Mouse (Mus musculus) liver, embryonic 11.5 days (tissue): Measurements from ENCODE around the gene Sppl3. TPM values are rescaled to one million over a fixed set of nuclear protein-coding genes. Genes with fewer than 3 reads are reported as not detected.

Experiments
- ATAC-seq: fragments of 200-750 bp; cut with Nextera tagmentation; replicated peaks from 2 replicates; pipeline ENCODE4 v1.8.0; 2017; ENCODE audit warnings: moderate number of reproducible peaks, mild to moderate bottlenecking, moderate TSS enrichment, moderate library complexity; ENCODE audit not compliant: low FRiP score
- DNase-seq: peaks from one replicate; pipeline ENCODE4 v3.0.0-alpha.2; 2017; ENCODE audit warnings: low spot score
- H3K27ac ChIP-seq: fragments of 300-500 bp; sonication (generic); 2 replicates; pipeline ENCODE4 v1.5.1; 2014; ENCODE audit warnings: mild to moderate bottlenecking, low read depth, low read length, control low read depth
- H3K27me3 ChIP-seq: fragments of 300-500 bp; sonication (generic); replicated peaks from 2 replicates; pipeline ENCODE4 v1.6.1; 2014; ENCODE audit warnings: low read length, mixed read lengths; ENCODE audit not compliant: control insufficient read depth, insufficient read depth
- H3K36me3 ChIP-seq: fragments of 300-500 bp; sonication (generic); 2 replicates; pipeline ENCODE4 v1.6.1; 2014; ENCODE audit warnings: mild to moderate bottlenecking, low read length, moderate library complexity, mixed read lengths; ENCODE audit not compliant: control insufficient read depth, insufficient read depth
- H3K4me1 ChIP-seq: fragments of 300-500 bp; sonication (generic); replicated peaks from 2 replicates; pipeline ENCODE4 v1.6.1; 2014; ENCODE audit warnings: low read length, mixed read lengths; ENCODE audit not compliant: control insufficient read depth, insufficient read depth
- H3K4me2 ChIP-seq: fragments of 300-500 bp; sonication (generic); 2 replicates; pipeline ENCODE4 v1.6.1; 2014; ENCODE audit warnings: mild to moderate bottlenecking, control low read depth, moderate library complexity
- H3K4me3 ChIP-seq: fragments of 300-500 bp; sonication (generic); 2 replicates; pipeline ENCODE4 v1.5.1; 2014; ENCODE audit warnings: low read depth, low read length, control low read depth
- H3K9ac ChIP-seq: fragments of 300-500 bp; sonication (generic); 2 replicates; pipeline ENCODE4 v1.6.1; 2014; ENCODE audit warnings: low read depth, low read length, control low read depth
- H3K9me3 ChIP-seq: fragments of 300-500 bp; sonication (generic); 2 replicates; pipeline ENCODE4 v1.6.1; 2016; ENCODE audit warnings: low read length, inconsistent platforms, mixed read lengths; ENCODE audit not compliant: control insufficient read depth
- WGBS: fragments of 180-500 bp; shearing (Covaris S2); extraction: QIAGEN DNeasy Blood & Tissue Kit; methylation state at CpG from one replicate; pipeline ENCODE4 v1.1.7; 2014; 5-methylcytosine and 5-hydroxymethylcytosine counted together
- polyA plus RNA-seq: library from polyadenylated mRNA; unstranded; fragments of >200 nt; fragmentation: Nextera tagmentation; extraction: Ambion mirVana; gene quantifications from 2 replicates; pipeline ENCODE4 v1.2.1, GENCODE M21; 2014

Gene Sppl3
- polyA plus RNA-seq, 1 experiment from 2014 or later, result 17.6 TPM

DNA sequence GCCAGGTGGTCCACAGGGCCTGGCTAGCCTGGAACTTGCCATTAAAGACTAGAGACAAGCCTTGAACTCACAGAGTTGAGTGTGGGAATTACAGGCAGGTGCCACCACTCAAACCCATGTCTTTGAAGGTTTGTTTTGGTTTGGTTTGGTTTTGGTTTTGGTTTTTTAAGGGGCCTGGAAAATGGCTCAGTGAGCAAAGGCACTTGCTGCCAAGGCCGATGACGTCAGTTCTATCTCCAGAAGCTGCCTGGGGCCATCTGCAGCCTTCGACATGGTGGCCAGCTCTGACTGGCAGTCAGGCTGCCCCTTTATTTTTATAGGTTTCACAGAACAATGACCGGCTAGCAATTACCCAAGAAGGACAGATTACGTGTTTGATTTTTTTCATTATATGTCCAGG lies 110.0 kb downstream of the Sppl3 start:
- no peak overlapping the region for H3K4me3 ChIP-seq
- H3K4me1 ChIP-seq, result no peaks in the 10 kb centered on the region; the same call in 1 of the 2 replicates
- ATAC-seq (no peak), DNase-seq (no peak)
- H3K36me3 ChIP-seq, result peaks cover 15% of the 10 kb centered on the region
- no peak overlapping the region for H3K4me2 ChIP-seq
- 84% methylated on average over 5 of the region's 5 CpGs for WGBS
- no peaks in the 10 kb centered on the region for H3K9me3 ChIP-seq
- no peak overlapping the region for H3K9ac ChIP-seq
- H3K27me3 ChIP-seq, result no peaks in the 10 kb centered on the region
- no peak overlapping the region for H3K27ac ChIP-seq

DNA sequence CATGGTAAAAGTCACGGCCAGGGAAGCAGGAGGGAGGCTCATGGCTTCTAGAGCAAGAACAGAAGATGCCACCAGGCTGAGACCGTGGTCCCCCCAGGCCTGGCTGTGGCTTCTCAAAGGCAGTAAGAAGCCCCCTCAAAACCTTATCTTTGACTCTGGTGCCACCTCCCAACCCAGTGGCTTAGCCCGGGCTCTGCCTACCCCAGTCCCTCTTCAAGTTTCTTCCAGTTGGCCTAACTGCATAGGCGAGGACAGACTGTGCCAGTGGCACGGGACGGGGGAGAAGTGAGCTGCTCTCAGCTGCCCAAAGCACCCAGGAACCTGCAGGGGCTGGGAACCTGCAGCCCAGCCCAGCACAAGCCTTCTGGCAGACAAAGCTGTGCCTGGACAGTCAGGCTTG lies 113.8 kb downstream of the Sppl3 start:
- Histone ChIP-seq H3K4me1 (no peaks in the 10 kb centered on the region; the same call in 1 of the 2 replicates), H3K9ac (no peak overlapping the region), H3K27me3 (no peaks in the 10 kb centered on the region), H3K4me3 (no peak overlapping the region), H3K36me3 (peaks cover 22% of the 10 kb centered on the region), H3K9me3 (no peaks in the 10 kb centered on the region), H3K4me2 (no peak overlapping the region), H3K27ac (no peak overlapping the region)
- no peak for DNase-seq
- ATAC-seq, result no peak
- 87% methylated on average over 6 of the region's 6 CpGs for WGBS

DNA sequence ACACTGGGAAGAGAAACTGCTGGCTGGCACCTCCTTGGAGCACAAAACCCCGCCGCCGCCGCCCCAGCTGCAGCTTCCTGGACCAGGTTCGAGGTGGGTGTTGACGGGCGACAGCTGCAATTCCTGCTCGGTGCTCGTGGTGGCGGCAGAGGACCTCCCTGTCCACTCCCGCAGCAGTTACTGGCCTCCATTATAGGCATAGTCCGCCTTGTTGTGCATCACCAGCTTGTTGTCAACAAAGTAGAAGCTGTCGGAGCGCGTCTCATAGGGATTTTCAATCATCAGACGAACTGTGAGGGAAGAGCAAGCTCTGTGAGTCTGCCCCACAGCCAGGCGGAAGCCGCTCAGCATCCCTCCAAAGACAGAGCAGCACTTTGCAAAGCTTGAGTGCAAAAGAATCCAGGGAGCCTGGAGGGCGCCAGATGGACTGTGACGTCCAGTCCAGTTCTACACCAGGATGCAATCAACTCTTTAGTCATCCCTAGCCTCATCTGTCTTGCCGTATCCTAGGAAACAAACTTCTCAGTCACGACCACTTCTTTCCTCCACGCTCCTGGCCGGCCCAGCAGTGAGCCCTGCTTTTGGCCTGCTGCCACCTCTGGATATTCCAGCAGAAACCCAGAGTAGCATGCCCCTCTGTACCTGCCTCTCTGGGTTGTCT lies 114.4 kb downstream of the Sppl3 start:
- Histone ChIP-seq H3K36me3 (peaks cover 25% of the 10 kb centered on the region), H3K9me3 (no peaks in the 10 kb centered on the region), H3K4me2 (no peak overlapping the region), H3K27me3 (no peaks in the 10 kb centered on the region), H3K9ac (no peak overlapping the region), H3K27ac (no peak overlapping the region), H3K4me3 (no peak overlapping the region), H3K4me1 (no peaks in the 10 kb centered on the region; the same call in 1 of the 2 replicates)
- DNase-seq (peak; percentile 74), ATAC-seq (peak; percentile 63)
- 36% methylated on average over 24 of the region's 24 CpGs for WGBS

DNA sequence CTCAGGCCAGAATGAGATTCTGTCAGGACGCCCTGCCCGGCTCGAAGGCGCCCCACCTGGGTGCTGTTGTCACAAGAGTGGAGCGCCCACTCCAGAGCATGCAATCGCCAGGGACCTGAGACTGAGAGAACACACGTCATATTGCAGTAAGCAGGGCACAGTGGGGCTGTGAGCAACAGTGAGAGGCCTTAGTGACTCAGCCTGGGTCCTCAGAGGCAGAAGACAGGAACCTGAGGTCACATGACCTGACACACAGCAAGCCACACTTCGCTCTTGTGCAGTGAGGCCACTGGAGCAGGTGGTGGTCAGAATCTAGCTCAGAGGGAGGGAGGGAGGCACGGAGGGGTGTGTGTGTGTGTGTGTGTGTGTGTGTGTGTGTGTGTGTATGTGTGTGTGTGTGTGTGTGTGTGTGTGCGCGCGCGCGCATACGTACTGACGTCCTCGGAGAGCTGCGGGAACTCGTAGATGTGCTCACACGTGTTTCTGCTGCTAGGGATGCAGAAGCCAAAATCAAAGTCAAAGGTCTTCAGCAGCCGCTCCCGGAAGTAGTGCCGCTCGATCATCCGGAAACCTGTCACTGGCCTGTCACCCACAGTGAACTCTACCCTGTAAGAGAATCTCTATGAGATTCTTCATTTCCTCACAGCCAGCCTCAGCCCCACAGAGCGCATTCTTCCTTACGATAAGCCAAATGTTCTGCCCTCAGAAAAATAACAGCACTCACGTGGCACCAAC lies 115.8 kb downstream of the Sppl3 start:
- Histone ChIP-seq H3K4me2 (no peak overlapping the region), H3K36me3 (peaks cover 25% of the 10 kb centered on the region), H3K27me3 (no peaks in the 10 kb centered on the region), H3K9ac (no peak overlapping the region), H3K4me1 (no peaks in the 10 kb centered on the region; the same call in 1 of the 2 replicates), H3K9me3 (no peaks in the 10 kb centered on the region), H3K4me3 (no peak overlapping the region), H3K27ac (no peak overlapping the region)
- no peak for ATAC-seq
- 86% methylated on average over 28 of the region's 28 CpGs for WGBS
- DNase-seq, result no peak

DNA sequence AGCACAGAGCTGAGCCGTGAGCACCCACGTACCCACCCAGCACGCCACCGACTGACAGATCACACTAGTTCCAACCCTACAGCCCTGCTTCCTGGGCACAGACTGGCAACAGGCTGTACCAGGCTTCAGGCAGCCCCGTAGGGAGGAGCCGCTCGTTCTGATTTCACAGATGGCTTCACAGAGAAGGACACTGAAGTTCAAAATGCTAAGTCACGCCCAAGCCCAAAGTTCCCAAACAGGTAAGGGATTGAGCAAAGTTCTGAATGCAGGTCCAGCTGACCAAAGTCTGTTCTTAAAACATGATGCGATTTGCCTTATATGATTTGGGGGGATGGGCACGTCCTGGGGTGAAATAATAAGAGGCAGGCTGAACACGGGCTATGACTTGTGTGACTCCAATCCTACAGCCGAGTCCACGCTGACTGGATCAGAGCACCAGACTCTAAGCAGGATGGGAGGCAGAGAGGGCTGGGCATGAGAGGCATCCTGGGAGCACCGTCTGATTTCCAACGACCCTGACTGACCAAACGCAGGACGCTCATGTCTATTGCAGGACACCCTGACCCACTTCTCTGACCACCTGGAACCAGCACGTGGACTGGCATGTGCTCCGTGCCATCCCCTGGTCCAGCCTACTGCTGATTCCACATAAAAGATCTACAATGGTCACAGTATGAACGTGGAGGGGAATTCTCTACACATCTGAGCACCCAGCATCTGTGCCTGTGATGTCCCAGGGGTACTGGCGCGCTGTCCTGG lies 116.7 kb downstream of the Sppl3 start:
- H3K27me3 ChIP-seq, result no peaks in the 10 kb centered on the region
- no peak overlapping the region for H3K9ac ChIP-seq
- H3K4me2 ChIP-seq, result no peak overlapping the region
- peaks cover 25% of the 10 kb centered on the region for H3K36me3 ChIP-seq
- 92% methylated on average over 22 of the region's 22 CpGs for WGBS
- no peaks in the 10 kb centered on the region for H3K9me3 ChIP-seq
- H3K27ac ChIP-seq, result no peak overlapping the region
- no peak overlapping the region for H3K4me3 ChIP-seq
- ATAC-seq, result no peak
- DNase-seq, result no peak
- no peaks in the 10 kb centered on the region; the same call in 1 of the 2 replicates for H3K4me1 ChIP-seq

DNA sequence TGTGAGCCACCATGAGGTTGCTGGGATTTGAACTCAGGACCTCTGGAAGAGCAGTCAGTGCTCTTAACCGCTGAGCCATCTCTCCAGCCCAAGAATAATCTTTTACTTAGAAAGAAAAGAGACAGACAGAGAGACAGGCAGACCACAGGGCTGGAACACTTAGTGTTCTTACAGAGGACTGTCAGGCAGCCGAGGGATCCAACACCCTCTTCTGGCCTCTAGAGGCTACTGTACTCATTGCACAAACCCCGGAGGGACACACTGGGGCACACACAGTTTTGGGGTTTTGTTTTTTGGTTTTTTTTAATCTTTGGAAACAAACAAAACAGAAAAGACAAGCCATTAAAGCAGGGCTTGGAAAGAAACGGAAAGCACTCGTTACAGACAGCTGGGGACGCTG lies 118.4 kb downstream of the Sppl3 start:
- Histone ChIP-seq H3K4me2 (no peak overlapping the region), H3K27ac (no peak overlapping the region), H3K27me3 (no peaks in the 10 kb centered on the region), H3K9me3 (no peaks in the 10 kb centered on the region), H3K9ac (no peak overlapping the region), H3K36me3 (peaks cover 23% of the 10 kb centered on the region), H3K4me1 (peaks cover 9% of the 10 kb centered on the region), H3K4me3 (no peak overlapping the region)
- DNase-seq (no peak), ATAC-seq (no peak)
- WGBS, result 86% methylated on average over 6 of the region's 6 CpGs

DNA sequence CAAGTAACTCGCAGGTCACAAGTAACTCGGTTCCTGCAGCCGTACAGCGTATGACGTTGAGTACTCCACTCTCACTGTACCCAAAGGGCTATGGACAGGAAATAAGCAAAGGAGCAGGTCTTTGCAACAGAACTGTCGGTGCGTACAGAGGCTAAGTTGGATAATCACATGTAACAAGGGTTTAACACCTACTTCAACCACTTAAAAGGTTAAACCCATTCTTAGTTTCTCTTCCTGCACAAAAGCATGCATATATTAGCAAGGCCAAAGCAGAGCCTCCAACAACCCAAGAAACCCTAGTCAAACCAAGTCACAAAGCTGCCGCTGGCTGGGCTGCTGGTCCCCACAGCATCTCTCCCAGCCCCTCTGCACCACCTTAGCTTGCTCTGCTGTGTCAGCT lies 121.5 kb downstream of the Sppl3 start:
- WGBS, result 94% methylated on average over 8 of the region's 8 CpGs

DNA sequence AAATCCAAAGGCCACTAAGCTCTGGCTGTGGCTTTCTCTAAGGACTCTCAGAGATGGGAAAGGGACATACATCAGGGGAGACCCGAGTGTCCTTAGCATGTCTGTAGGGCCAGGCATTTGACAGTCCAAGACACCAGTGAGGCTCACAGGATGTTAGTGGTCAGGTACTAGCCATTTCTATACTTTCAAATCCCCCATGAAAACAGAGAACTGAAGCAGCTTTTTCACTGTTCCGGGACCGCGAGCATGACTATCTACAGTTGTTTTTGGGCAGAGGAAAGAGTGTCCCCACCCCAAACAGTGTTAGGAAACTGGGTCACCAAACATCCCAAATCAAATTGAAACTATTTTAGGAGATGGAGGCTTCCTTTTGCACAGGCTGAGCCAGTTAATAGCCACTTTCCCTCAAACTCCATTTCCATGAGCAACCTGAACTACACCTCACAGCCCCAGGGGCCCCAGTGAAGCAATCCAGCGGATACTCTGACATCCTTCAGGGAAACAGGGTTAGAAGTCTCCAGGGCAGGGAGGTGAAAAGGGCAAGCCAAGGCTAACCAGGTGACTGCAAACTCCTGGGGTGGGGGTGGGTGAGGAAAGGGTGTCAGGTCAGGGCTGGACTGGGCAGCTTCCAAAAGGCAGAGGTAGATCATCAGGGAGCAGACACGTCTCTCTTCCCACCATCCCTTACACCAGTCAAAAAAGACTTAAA lies 122.6 kb downstream of the Sppl3 start:
- Histone ChIP-seq H3K9ac (peak overlapping the region; percentile 76), H3K9me3 (no peaks in the 10 kb centered on the region), H3K4me3 (peak overlapping the region; percentile 81), H3K4me1 (peaks cover 9% of the 10 kb centered on the region), H3K4me2 (peak overlapping the region; percentile 90), H3K27ac (no peak overlapping the region), H3K27me3 (no peaks in the 10 kb centered on the region), H3K36me3 (peaks cover 8% of the 10 kb centered on the region; the same call in 1 of the 2 replicates)
- 60% methylated on average over 6 of the region's 6 CpGs for WGBS
- ATAC-seq (no peak), DNase-seq (no peak)

More for the DNA sequence above, 121.5 kb downstream of the Sppl3 start:
- ATAC-seq, result no peak
- Histone ChIP-seq H3K4me3 (no peak overlapping the region), H3K27ac (no peak overlapping the region), H3K4me2 (no peak overlapping the region), H3K27me3 (no peaks in the 10 kb centered on the region), H3K36me3 (peaks cover 12% of the 10 kb centered on the region; the same call in 1 of the 2 replicates), H3K4me1 (peaks cover 9% of the 10 kb centered on the region), H3K9me3 (no peaks in the 10 kb centered on the region), H3K9ac (no peak overlapping the region)
- DNase-seq, result no peak
